Mouse (Mus musculus) sigmoid colon, adult 10 weeks (tissue): Measurements from ENCODE around the gene Hmx3. TPM values are rescaled to one million over a fixed set of nuclear protein-coding genes. Genes with fewer than 3 reads are reported as not detected.

Source experiments
- polyA plus RNA-seq: library from polyadenylated mRNA; stranded (reverse); fragments of 350-450 nt; fragmentation: Illumina TruSeq; extraction: RNeasy Lipid Tissue Mini Kit (QIAGEN cat#74804); gene quantifications from one replicate; pipeline ENCODE4 v1.2.3, GENCODE M21; 2014; ENCODE audit warnings: low read depth, low replicate concordance

Hmx3 gene
- 0.32 TPM for polyA plus RNA-seq

DNA sequence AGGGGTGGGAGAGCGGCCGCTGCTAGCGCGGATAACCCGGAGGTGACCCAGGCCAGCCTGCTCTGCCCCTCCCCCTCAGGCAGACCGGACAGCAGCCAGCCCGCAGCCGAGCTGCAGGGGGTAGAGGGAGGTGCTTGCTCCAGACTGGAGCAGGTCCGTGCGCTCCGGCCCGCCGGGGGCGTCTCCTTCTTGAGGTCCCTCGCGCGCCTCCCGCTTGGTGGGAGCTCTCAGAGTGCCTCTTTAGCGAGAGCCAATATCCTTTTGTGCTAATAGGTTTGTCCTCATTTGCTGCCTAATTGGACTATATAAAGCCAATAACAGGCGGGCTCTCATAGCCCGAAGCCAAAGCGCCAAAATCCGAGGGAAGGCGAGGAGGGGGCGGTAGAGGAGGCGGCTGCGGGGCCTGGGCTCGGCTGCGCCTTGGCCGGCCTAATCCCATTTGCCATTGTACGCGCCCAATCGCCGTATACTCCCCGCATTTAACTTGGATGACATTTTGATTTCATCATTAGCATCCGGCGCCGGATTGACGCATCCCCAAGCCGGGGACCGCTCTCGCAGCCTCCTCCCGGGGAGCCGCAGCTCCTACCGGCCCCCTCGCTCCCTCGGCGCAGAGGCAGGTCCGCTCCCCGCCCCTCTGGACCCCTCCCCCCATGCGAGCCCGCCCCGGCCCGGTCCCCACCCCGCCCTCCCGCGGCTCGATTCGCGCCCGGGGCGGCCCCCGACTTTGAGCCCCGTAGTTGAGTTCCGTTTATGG lies at the start of gene Hmx3:
Gene Hmx3 (plus strand): TSS at position 753 of the 757 bp plus-strand sequence.

DNA sequence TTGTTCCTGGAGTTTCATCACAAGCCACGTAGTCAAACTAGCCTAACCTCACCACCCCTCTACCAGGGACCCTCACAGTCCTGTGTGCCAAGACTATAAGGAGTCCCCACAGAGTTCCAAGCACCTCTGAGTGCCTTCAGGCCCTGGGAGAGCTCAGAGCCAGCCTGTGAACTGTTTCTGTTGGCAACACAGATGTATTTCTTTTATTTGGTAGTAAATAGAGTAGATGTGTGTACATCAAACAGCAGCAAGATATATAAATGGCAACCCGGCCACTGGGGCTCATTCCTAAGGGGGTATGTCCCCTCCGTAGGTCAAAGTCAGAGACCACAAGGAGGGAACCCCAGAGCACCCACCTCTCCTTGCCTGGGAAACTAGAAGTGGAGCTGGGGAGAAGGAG lies 5.8 kb downstream of the Hmx3 start, which contains the start of gene Hmx2:
Gene Hmx2 (plus strand): TSS at position 301 of the 400 bp plus-strand sequence.

DNA sequence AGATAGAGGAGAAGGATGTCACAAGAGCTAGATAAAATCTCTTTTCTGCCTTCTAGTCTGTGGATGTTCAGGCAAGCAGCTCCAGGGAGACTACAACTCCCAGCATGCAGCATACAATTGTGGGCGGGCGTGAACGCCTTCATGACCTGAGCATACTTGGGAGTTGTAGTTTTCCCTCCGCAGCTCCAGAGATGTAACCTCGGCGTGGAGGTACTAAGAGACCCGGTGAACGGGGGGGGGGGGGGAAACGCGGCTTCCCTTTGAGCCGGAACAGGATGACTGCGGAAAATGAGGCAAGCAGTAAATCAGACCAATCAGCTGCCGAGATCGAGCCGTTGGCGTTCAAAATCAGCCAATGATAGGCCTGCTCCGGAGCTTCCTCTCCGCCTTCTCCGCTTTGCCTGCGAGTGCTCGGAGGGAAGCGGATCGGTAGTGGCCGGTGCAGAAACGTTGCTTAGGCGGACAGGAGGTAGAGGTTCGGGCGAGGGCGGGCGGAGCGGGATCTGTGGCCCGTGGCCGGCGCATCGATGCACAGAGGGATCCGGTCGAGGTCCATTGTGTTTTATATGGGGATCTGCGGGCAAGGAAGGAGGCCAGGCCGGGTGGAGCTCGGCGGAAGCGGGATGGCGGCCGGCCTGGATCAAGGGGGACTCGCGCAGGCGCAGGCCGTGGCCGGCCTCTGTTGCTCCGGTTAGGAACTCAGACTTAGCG lies 17.5 kb downstream of the Hmx3 start, which contains the start of gene Bub3:
Gene Bub3 (plus strand): TSS at position 237 of the 711 bp plus-strand sequence.

Other genes with a start within 250 kb of the Hmx3 start
- 0.50 TPM for gene Cuzd1, start 220.6 kb upstream of the Hmx3 start, polyA plus RNA-seq
- not detected for gene Fam24b, start 213.4 kb upstream of the Hmx3 start, polyA plus RNA-seq
- gene Fam24a, start 209.0 kb upstream of the Hmx3 start, polyA plus RNA-seq, result not detected
- 4.5 TPM for gene 2310057M21Rik, start 180.1 kb upstream of the Hmx3 start, polyA plus RNA-seq
- 51.4 TPM for gene Pstk, start 171.7 kb upstream of the Hmx3 start, polyA plus RNA-seq
- 37.5 TPM for gene Ikzf5, start 132.3 kb upstream of the Hmx3 start, polyA plus RNA-seq
- gene Acadsb, start 132.3 kb upstream of the Hmx3 start, polyA plus RNA-seq, result 125 TPM
- 0.38 TPM for gene Hmx2, start 5.9 kb downstream of the Hmx3 start, polyA plus RNA-seq
- 20.8 TPM for gene Bub3, start 17.4 kb downstream of the Hmx3 start, polyA plus RNA-seq